Mouse (Mus musculus) hindbrain, embryonic 16.5 days (tissue): Measurements from ENCODE around the gene Olfr61. TPM values are rescaled to one million over a fixed set of nuclear protein-coding genes. Genes with fewer than 3 reads are reported as not detected.
"Not testable (repeated sequence)": the region's sequence is repeated elsewhere in the genome, so short reads cannot be mapped to it uniquely, and the experiment has no call there.

ENCODE experiments used
- ATAC-seq: fragments of 200-750 bp; cut with Nextera tagmentation; 2 replicates; pipeline ENCODE4 v1.8.0; 2017; ENCODE audit warnings: moderate TSS enrichment, moderate library complexity
- H3K27ac ChIP-seq: fragments of 300-500 bp; sonication (generic); 2 replicates; pipeline ENCODE4 v1.5.1; 2014; ENCODE audit warnings: low read depth, mild to moderate bottlenecking, control low read depth, low read length, moderate library complexity
- H3K27me3 ChIP-seq: fragments of 300-500 bp; sonication (generic); replicated peaks from 2 replicates; pipeline ENCODE4 v1.6.1; 2014; ENCODE audit warnings: low read length; ENCODE audit not compliant: control insufficient read depth, insufficient read depth
- H3K36me3 ChIP-seq: fragments of 300-500 bp; sonication (generic); 2 replicates; pipeline ENCODE4 v1.6.1; 2014; ENCODE audit warnings: mild to moderate bottlenecking, low read length, moderate library complexity, mixed read lengths; ENCODE audit not compliant: control insufficient read depth, insufficient read depth
- H3K4me1 ChIP-seq: fragments of 300-500 bp; sonication (generic); 2 replicates; pipeline ENCODE4 v1.6.1; 2014; ENCODE audit warnings: low read depth, low read length; ENCODE audit not compliant: control insufficient read depth, insufficient read depth
- H3K4me2 ChIP-seq: fragments of 300-500 bp; sonication (generic); 2 replicates; pipeline ENCODE4 v1.6.1; 2014; ENCODE audit warnings: mild to moderate bottlenecking, low read length, control low read depth, moderate library complexity
- H3K4me3 ChIP-seq: fragments of 300-500 bp; sonication (generic); 2 replicates; pipeline ENCODE4 v1.5.1; 2014; ENCODE audit warnings: mild to moderate bottlenecking, low read length, control low read depth, moderate library complexity
- H3K9ac ChIP-seq: fragments of 300-500 bp; sonication (generic); 2 replicates; pipeline ENCODE4 v1.6.1; 2014; ENCODE audit warnings: low read depth, mild to moderate bottlenecking, control low read depth, low read length, moderate library complexity
- H3K9me3 ChIP-seq: fragments of 300-500 bp; sonication (generic); 2 replicates; pipeline ENCODE4 v1.6.1; 2014; ENCODE audit warnings: mild to moderate bottlenecking, low read length, moderate library complexity; ENCODE audit not compliant: control insufficient read depth
- WGBS: fragments of 180-500 bp; shearing (Covaris S2); extraction: QIAGEN DNeasy Blood & Tissue Kit; methylation state at CpG from one replicate; pipeline ENCODE4 v1.1.7; 2014; 5-methylcytosine and 5-hydroxymethylcytosine counted together
- polyA plus RNA-seq: library from polyadenylated mRNA; unstranded; fragments of >200 nt; fragmentation: Nextera tagmentation; extraction: Ambion mirVana; gene quantifications from 2 replicates; pipeline ENCODE4 v1.2.1, GENCODE M21; 2015

The Olfr61 gene
- polyA plus RNA-seq, result not detected in 2 replicates

GRCm38 (mm10) chr7:140628670-140629069 lies at the start of gene Olfr61:
Olfr61 (plus strand) TSS chr7:140628970.
- not testable (repeated sequence) for H3K4me2 ChIP-seq, H3K4me3 ChIP-seq, ATAC-seq, H3K9me3 ChIP-seq, H3K9ac ChIP-seq, H3K36me3 ChIP-seq, H3K4me1 ChIP-seq, H3K27me3 ChIP-seq, H3K27ac ChIP-seq
- 87% methylated on average over 3 of the region's 3 CpGs for whole genome bisulfite sequencing

- H3K27me3 ChIP-seq, ATAC-seq, H3K4me2 ChIP-seq, H3K9ac ChIP-seq, H3K4me3 ChIP-seq, H3K27ac ChIP-seq, H3K4me1 ChIP-seq, H3K36me3 ChIP-seq, H3K9me3 ChIP-seq: not testable (repeated sequence)
- WGBS, result 81% methylated on average over 2 of the region's 2 CpGs
These were observed 27.8 kb upstream of the Olfr61 start, which contains the start of gene Olfr46 for GRCm38 (mm10) chr7:140600969-140601368. Olfr46 (plus strand) TSS chr7:140601269.

GRCm38 (mm10) chr7:140630559-140630958 lies 1.8 kb downstream of the Olfr61 start:
- H3K27ac ChIP-seq, result no peak overlapping the region
- H3K27me3 ChIP-seq, result no peaks in the 10 kb centered on the region
- no peak overlapping the region for H3K9ac ChIP-seq
- no peaks in the 10 kb centered on the region for H3K9me3 ChIP-seq
- 76% methylated on average over 1 of the region's 1 CpGs for WGBS
- H3K4me1 ChIP-seq, result no peaks in the 10 kb centered on the region
- no peak overlapping the region for H3K4me3 ChIP-seq
- H3K4me2 ChIP-seq, result no peak overlapping the region
- H3K36me3 ChIP-seq, result no peaks in the 10 kb centered on the region
- no peak for ATAC-seq

GRCm38 (mm10) chr7:140646152-140646551 lies 17.4 kb downstream of the Olfr61 start, which contains the start of gene Olfr53:
Olfr53 (plus strand) TSS chr7:140646452.
- Histone ChIP-seq H3K4me1 (no peaks in the 10 kb centered on the region), H3K4me2 (no peak within 1 kb of the TSS), H3K9me3 (no peaks in the 10 kb centered on the region), H3K36me3 (no peaks in the 10 kb centered on the region), H3K27me3 (no peaks in the 10 kb centered on the region), H3K9ac (no peak within 1 kb of the TSS), H3K4me3 (no peak within 1 kb of the TSS), H3K27ac (no peak within 1 kb of the TSS)
- ATAC-seq, result no peak
- 90% methylated on average over 1 of the region's 1 CpGs for WGBS

- Histone ChIP-seq H3K27ac (no peak within 1 kb of the TSS), H3K36me3 (no peaks in the 10 kb centered on the region), H3K9ac (no peak within 1 kb of the TSS), H3K4me2 (no peak within 1 kb of the TSS), H3K9me3 (no peaks in the 10 kb centered on the region), H3K4me3 (no peak within 1 kb of the TSS), H3K4me1 (no peaks in the 10 kb centered on the region), H3K27me3 (no peaks in the 10 kb centered on the region)
- ATAC-seq, result no peak
- 77% methylated on average over 4 of the region's 4 CpGs for WGBS
These were observed 30.9 kb downstream of the Olfr61 start, which contains the start of gene Olfr539 for GRCm38 (mm10) chr7:140659630-140660029. Olfr539 (plus strand) TSS chr7:140659930.

GRCm38 (mm10) chr7:140670693-140671092 lies 41.9 kb downstream of the Olfr61 start:
- H3K9me3 ChIP-seq, H3K4me2 ChIP-seq, H3K36me3 ChIP-seq, H3K9ac ChIP-seq, H3K27me3 ChIP-seq, H3K4me1 ChIP-seq, H3K27ac ChIP-seq, ATAC-seq, H3K4me3 ChIP-seq: not testable (repeated sequence)
- WGBS, result 90% methylated on average over 3 of the region's 3 CpGs

GRCm38 (mm10) chr7:140675863-140676262 lies 47.1 kb downstream of the Olfr61 start:
- 4% methylated on average over 6 of the region's 6 CpGs for WGBS
- no peak overlapping the region for H3K27ac ChIP-seq
- peak overlapping the region; percentile 12; the same call in 1 of the 2 replicates for H3K9ac ChIP-seq
- peaks cover 3% of the 10 kb centered on the region; the same call in 1 of the 2 replicates for H3K9me3 ChIP-seq
- H3K27me3 ChIP-seq, result no peaks in the 10 kb centered on the region
- no peak for ATAC-seq
- H3K4me3 ChIP-seq, result peak overlapping the region; percentile 23
- H3K4me1 ChIP-seq, result no peaks in the 10 kb centered on the region
- H3K4me2 ChIP-seq, result peak overlapping the region; percentile 48
- no peaks in the 10 kb centered on the region for H3K36me3 ChIP-seq

GRCm38 (mm10) chr7:140679591-140679990 lies 50.8 kb downstream of the Olfr61 start:
- H3K4me1 ChIP-seq, H3K27me3 ChIP-seq, H3K27ac ChIP-seq, ATAC-seq, H3K4me3 ChIP-seq, H3K9me3 ChIP-seq, H3K9ac ChIP-seq, H3K36me3 ChIP-seq, H3K4me2 ChIP-seq: not testable (repeated sequence)
- 66% methylated on average over 4 of the region's 4 CpGs for WGBS

- ATAC-seq, result no peak
- no peak within 1 kb of the TSS for H3K4me3 ChIP-seq
- H3K27ac ChIP-seq, result no peak within 1 kb of the TSS
- H3K9ac ChIP-seq, result no peak within 1 kb of the TSS
- WGBS, result 95% methylated on average over 1 of the region's 1 CpGs
- peaks cover 3% of the 10 kb centered on the region; the same call in 1 of the 2 replicates for H3K9me3 ChIP-seq
- H3K27me3 ChIP-seq, result no peaks in the 10 kb centered on the region
- no peaks in the 10 kb centered on the region for H3K4me1 ChIP-seq
- H3K4me2 ChIP-seq, result no peak within 1 kb of the TSS
- H3K36me3 ChIP-seq, result no peaks in the 10 kb centered on the region
These were observed 52.9 kb downstream of the Olfr61 start, which contains the start of gene Olfr45 for GRCm38 (mm10) chr7:140681651-140682050. Olfr45 (plus strand) TSS chr7:140681951.
